Mouse (Mus musculus) CH12.LX (cell line): Measurements from ENCODE around the gene Cobl. TPM values are rescaled to one million over a fixed set of nuclear protein-coding genes. Genes with fewer than 3 reads are reported as not detected.

Source experiments
- DNase-seq: peaks from one replicate; pipeline ENCODE4 v3.0.0-alpha.2; 2013; ENCODE audit errors: extremely low read depth
- H3K27ac ChIP-seq: 2 replicates; pipeline ENCODE4 v1.5.1; 2012; ENCODE audit warnings: low read depth, mild to moderate bottlenecking, control low read depth, moderate library complexity; ENCODE audit not compliant: insufficient read depth
- H3K27me3 ChIP-seq: replicated peaks from 2 replicates; pipeline ENCODE3; 2012; ENCODE audit warnings: inconsistent platforms
- H3K36me3 ChIP-seq, 2 experiments: replicated peaks in 1 of 2; 2 replicates each; pipeline versions ENCODE3 to v1.6.1; 2012; ENCODE audit warnings: inconsistent platforms in 1 of 2, low read length in 1 of 2, mild to moderate bottlenecking in 1 of 2, mixed read lengths in 1 of 2, moderate library complexity in 1 of 2; ENCODE audit not compliant: control insufficient read depth in 1 of 2, insufficient read depth in 1 of 2
- H3K4me1 ChIP-seq, 2 experiments: 2 replicates each; pipeline ENCODE4 v1.6.1; 2012; ENCODE audit warnings: inconsistent platforms in 1 of 2, moderate library complexity in 1 of 2; ENCODE audit not compliant: insufficient read depth in 2 of 2, control insufficient read depth in 1 of 2
- H3K4me2 ChIP-seq: 2 replicates; pipeline ENCODE4 v1.6.1; 2012; ENCODE audit warnings: low read depth, mild to moderate bottlenecking, control low read depth; ENCODE audit not compliant: poor library complexity, insufficient read depth, severe bottlenecking
- H3K4me3 ChIP-seq, 3 experiments: fragments of 150-350 bp in 1 of 3; sonication (generic) in 1 of 3; replicated peaks in 1 of 3; 2 replicates each; pipeline versions ENCODE3 to v1.5.1; 2011 to 2012; ENCODE audit warnings: low read depth in 2 of 3, low read length in 2 of 3, mild to moderate bottlenecking in 2 of 3, moderate library complexity in 2 of 3, control low read depth in 1 of 3, improper control_type of control experiment in 1 of 3, inconsistent platforms in 1 of 3, mixed read lengths in 1 of 3; ENCODE audit not compliant: poor library complexity in 1 of 3
- H3K79me2 ChIP-seq: replicated peaks from 2 replicates; pipeline ENCODE4 v1.6.1; 2012; ENCODE audit warnings: mild to moderate bottlenecking, moderate library complexity; ENCODE audit not compliant: control insufficient read depth, poor library complexity, insufficient read depth, severe bottlenecking; ENCODE audit errors: extremely low read depth
- H3K9ac ChIP-seq: 2 replicates; pipeline ENCODE4 v1.6.1; 2012; ENCODE audit warnings: low read depth, mild to moderate bottlenecking, control low read depth, moderate library complexity; ENCODE audit not compliant: insufficient read depth
- H3K9me3 ChIP-seq: replicated peaks from 2 replicates; pipeline ENCODE3; 2012; ENCODE audit warnings: low read length, inconsistent platforms, mixed read lengths
- BHLHE40 ChIP-seq: IDR thresholded peaks from 2 replicates; pipeline ENCODE4 v1.6.1; 2011; ENCODE audit warnings: mild to moderate bottlenecking, low read depth, low read length, improper control_type of control experiment
- CHD2 ChIP-seq: IDR thresholded peaks from 2 replicates; pipeline ENCODE4 v1.6.1; 2011; ENCODE audit warnings: low read length, improper control_type of control experiment
- CTCF ChIP-seq, 2 experiments: IDR thresholded peaks in 1 of 2; conservative IDR thresholded peaks in 1 of 2; 2 replicates each; pipeline ENCODE4 v1.5.1; 2011 to 2012; ENCODE audit warnings: low read depth in 2 of 2, low read length in 2 of 2, improper control_type of control experiment in 1 of 2, inconsistent platforms in 1 of 2, mild to moderate bottlenecking in 1 of 2, moderate library complexity in 1 of 2
- ELF1 ChIP-seq: IDR thresholded peaks from 2 replicates; pipeline ENCODE4 v1.6.1; 2014; ENCODE audit warnings: low read depth, mild to moderate bottlenecking, inconsistent platforms, low read length, improper control_type of control experiment
- GABPA ChIP-seq: IDR thresholded peaks from 2 replicates; pipeline ENCODE4 v1.6.1; 2012; ENCODE audit warnings: low read depth, low read length, improper control_type of control experiment, inconsistent platforms; ENCODE audit not compliant: insufficient replicate concordance
- HCFC1 ChIP-seq: IDR thresholded peaks from 2 replicates; pipeline ENCODE4 v1.6.1; 2012; ENCODE audit warnings: low read depth, mild to moderate bottlenecking, inconsistent platforms, low read length, improper control_type of control experiment
- KAT2A ChIP-seq: IDR thresholded peaks from 2 replicates; pipeline ENCODE4 v1.6.1; 2012; ENCODE audit warnings: low read length, improper control_type of control experiment, inconsistent platforms; ENCODE audit not compliant: insufficient replicate concordance
- MAFK ChIP-seq: IDR thresholded peaks from 2 replicates; pipeline ENCODE4 v1.6.1; 2011; ENCODE audit warnings: low read length, improper control_type of control experiment; ENCODE audit not compliant: insufficient replicate concordance
- MEF2A ChIP-seq: IDR thresholded peaks from 2 replicates; pipeline ENCODE4 v1.6.1; 2014; ENCODE audit warnings: low read depth, mild to moderate bottlenecking, inconsistent platforms, low read length, improper control_type of control experiment, borderline replicate concordance
- PAX5 ChIP-seq: IDR thresholded peaks from 2 replicates; pipeline ENCODE4 v1.6.1; 2012; ENCODE audit warnings: low read length, inconsistent platforms, mixed read lengths
- POLR2A ChIP-seq: IDR thresholded peaks from 2 replicates; pipeline ENCODE4 v1.6.1; 2011; ENCODE audit warnings: low read depth, mild to moderate bottlenecking, improper control_type of control experiment, low read length
- RAD21 ChIP-seq: IDR thresholded peaks from 2 replicates; pipeline ENCODE4 v1.6.1; 2011; ENCODE audit warnings: low read depth, mild to moderate bottlenecking, low read length, improper control_type of control experiment, moderate library complexity
- RCOR1 ChIP-seq: conservative IDR thresholded peaks from 2 replicates; pipeline ENCODE4 v1.6.1; 2012; ENCODE audit warnings: low read depth, mild to moderate bottlenecking, inconsistent platforms, low read length, improper control_type of control experiment
- TCF12 ChIP-seq: IDR thresholded peaks from 2 replicates; pipeline ENCODE4 v1.6.1; 2014; ENCODE audit warnings: low read depth, mild to moderate bottlenecking, inconsistent platforms, low read length, improper control_type of control experiment
- UBTF ChIP-seq: IDR thresholded peaks from 2 replicates; pipeline ENCODE4 v1.6.1; 2012; ENCODE audit warnings: low read depth, mild to moderate bottlenecking, inconsistent platforms, low read length, improper control_type of control experiment, moderate library complexity
- USF2 ChIP-seq: conservative IDR thresholded peaks from 2 replicates; pipeline ENCODE4 v1.6.1; 2011; ENCODE audit warnings: low read depth, low read length, improper control_type of control experiment
- ZC3H11A ChIP-seq: IDR thresholded peaks from 2 replicates; pipeline ENCODE4 v1.6.1; 2012; ENCODE audit warnings: low read depth, mild to moderate bottlenecking, inconsistent platforms, low read length, improper control_type of control experiment
- ZMIZ1 ChIP-seq: IDR thresholded peaks from 2 replicates; pipeline ENCODE4 v1.6.1; 2012; ENCODE audit warnings: low read depth, mild to moderate bottlenecking, inconsistent platforms, low read length, improper control_type of control experiment
- ZNF384 ChIP-seq: IDR thresholded peaks from 2 replicates; pipeline ENCODE4 v1.6.1; 2012; ENCODE audit warnings: low read depth, low read length, improper control_type of control experiment, inconsistent platforms
- dilution Hi-C: fragments of 300-500 bp; cut with MboI; formaldehyde crosslinking; loops from 2 replicates; pipeline ENCODE4 v1.14.3; 2020; ENCODE audit warnings: low sequenced_read_pairs; ENCODE audit not compliant: extremely low pct_unique_long_range_greater_than_20kb, extremely low pct_ligation_motif_present
- in situ Hi-C: fragments of 300-500 bp; cut with MboI; formaldehyde crosslinking; loops from 3 replicates; pipeline ENCODE4 v1.14.3; 2019; ENCODE audit warnings: low sequenced_read_pairs, low pct_ligation_motif_present, low pct_unique_long_range_greater_than_20kb, mixed read lengths
- polyA plus RNA-seq: library from polyadenylated mRNA; unstranded; fragments of >175 nt; gene quantifications from 2 replicates; pipeline ENCODE4 v1.2.1, GENCODE M21; 2012; ENCODE audit warnings: low read depth; ENCODE audit not compliant: insufficient read length
- total RNA-seq, 2 experiments: library from RNA; depleted of rRNA; stranded (reverse); fragments of 300-350 nt in 1 of 2; fragments of >200 nt in 1 of 2; gene quantifications; 2 replicates each; pipeline ENCODE4 v1.2.3; 2012 to 2014

Cobl gene
- total and polyA plus RNA-seq, 3 experiments, result 0.06 to 0.13 TPM; not detected in 1

- Histone ChIP-seq H3K4me2 (no peak overlapping the region), H3K36me3 (no peaks in the 10 kb centered on the region), H3K27ac (no peak overlapping the region), H3K4me1 (no peaks in the 10 kb centered on the region), H3K9ac (no peak overlapping the region), H3K9me3 (no peaks in the 10 kb centered on the region), H3K27me3 (no peaks in the 10 kb centered on the region), H3K79me2 (no peaks in the 10 kb centered on the region)
- dilution Hi-C loops (no loop called here), in situ Hi-C loops (no loop called here)
- no peak for DNase-seq
- TF ChIP-seq RAD21 (no peak), RCOR1 (no peak), PAX5 (no peak), ELF1 (no peak), UBTF (no peak), ZNF384 (no peak), ZMIZ1 (no peak), CTCF (conservative IDR thresholded peaks at IDR 0.05 in 1 of 2, IDR thresholded peaks at IDR 0.05 in 1 of 2; ENCODE audit: low read depth in 2 of 2, low read length in 2 of 2) (no peak), BHLHE40 (no peak), MEF2A (no peak), HCFC1 (no peak), POLR2A (no peak), TCF12 (no peak), USF2 (no peak), CHD2 (no peak), MAFK (no peak), ZC3H11A (no peak), GABPA (no peak), KAT2A (no peak)
- TF ChIP-seq, all 38 proteins: peak for 0
- H3K4me3 ChIP-seq, result no peak overlapping the region
These were observed 56.9 kb downstream of the Cobl start for GRCm38 (mm10) chr11:12407834-12408233.

- in situ Hi-C loops (no loop called here), dilution Hi-C loops (no loop called here)
- H3K9me3 ChIP-seq, result no peaks in the 10 kb centered on the region
- no peaks in the 10 kb centered on the region for H3K79me2 ChIP-seq
- H3K27ac ChIP-seq, result no peak overlapping the region
- no peak overlapping the region for H3K4me3 ChIP-seq
- no peak overlapping the region for H3K4me2 ChIP-seq
- no peak overlapping the region for H3K9ac ChIP-seq
- H3K27me3 ChIP-seq, result no peaks in the 10 kb centered on the region
- no peaks in the 10 kb centered on the region for H3K36me3 ChIP-seq
- DNase-seq, result no peak
- H3K4me1 ChIP-seq, result peaks cover 0 to 10% of the 10 kb centered on the region in 2 experiments; a peak in 2 of 4 replicates
- TF ChIP-seq GABPA (no peak), USF2 (no peak)
- TF ChIP-seq, all 38 proteins: peak for 0
These were observed 64.9 kb downstream of the Cobl start for GRCm38 (mm10) chr11:12399903-12400302.
